Mouse (Mus musculus): ENCODE results near the gene Shank3. TPM values are rescaled to one million over a fixed set of nuclear protein-coding genes. Genes with fewer than 3 reads are reported as not detected.

Gene Shank3
- 10 to 100 TPM; 44.3 to 52.2 TPM for total RNA-seq (2021)
- polyA plus RNA-seq (2012; rRNA removed), result 29.6 and 31.0 TPM in 2 replicates
- long read RNA-seq, partial matches to known transcripts, result 4 of 9 reads
- long read RNA-seq, other reads (novel, unspliced or antisense), result 5 of 9 reads

DNA sequence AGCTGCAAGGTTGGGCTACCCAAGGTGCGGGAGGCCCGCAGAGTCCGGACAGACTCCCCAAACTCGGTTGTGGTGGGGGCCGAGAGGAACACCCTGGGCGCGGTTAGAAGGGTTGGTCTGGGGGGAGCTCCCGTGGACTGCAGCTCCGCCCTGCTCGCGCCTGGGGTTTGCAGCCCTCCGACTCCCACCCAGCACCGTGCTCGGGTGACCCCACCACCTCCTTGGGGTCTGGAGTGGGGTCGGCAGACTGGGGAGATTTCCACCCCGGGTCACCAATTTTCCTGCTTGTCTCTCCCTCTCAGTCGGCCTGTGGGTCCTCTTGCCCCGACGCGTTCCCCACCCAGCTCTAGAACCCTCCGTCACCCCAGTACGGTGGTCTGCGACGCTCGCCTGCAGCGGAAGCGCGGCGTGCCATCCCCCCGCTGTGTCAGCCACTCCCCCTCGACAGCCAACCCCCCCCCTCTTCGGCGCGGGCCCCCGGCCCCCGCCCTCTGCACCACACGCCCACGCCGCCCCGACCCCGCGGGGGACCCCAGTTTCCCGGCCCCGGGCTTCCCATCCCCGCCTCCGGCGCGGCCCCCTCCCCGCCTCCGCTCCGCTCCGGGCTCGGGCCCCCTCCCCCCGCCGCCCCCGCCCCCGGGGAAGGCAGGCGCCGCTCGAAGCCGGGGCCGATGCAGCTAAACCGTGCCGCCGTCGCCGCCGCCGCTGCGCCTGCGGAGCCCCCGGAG is at the start of gene Shank3:
Gene Shank3 (plus strand): TSS at position 663 of the 728 bp plus-strand sequence.
- Histone ChIP-seq H3K27me3 (ENCODE audit: control insufficient read depth, insufficient read depth, low read length) (peaks cover 3% of the 10 kb centered on the region; the same call in 1 of the 2 replicates), H3K79me2 (replicated peaks; ENCODE audit: control insufficient read depth, insufficient read depth, low read length) (peaks cover 2% of the 10 kb centered on the region; the same call in 1 of the 2 replicates), H3K36me3 (ENCODE audit: control insufficient read depth, insufficient read depth, low read length) (peaks cover 4% of the 10 kb centered on the region; the same call in 1 of the 2 replicates), H3K4me3 (peak within 1 kb of the TSS; percentile 76), H3K27ac (peak within 1 kb of the TSS; percentile 91), H3K4me1 (ENCODE audit: control insufficient read depth, insufficient read depth, low read length) (peaks cover 20% of the 10 kb centered on the region), H3K9ac (ENCODE audit: low read depth, low read length) (peak within 1 kb of the TSS; percentile 81)
- WGBS, result under 1% methylated on average over 56 of the region's 72 CpGs
- DNase-seq, result peak; percentile 34 to 61
- TF ChIP-seq POLR2A (IDR thresholded peaks at IDR 0.05; ENCODE audit: insufficient read depth, low read depth, low read length), result no peak
- TF ChIP-seq CTCF (IDR thresholded peaks at IDR 0.05), result no peak
- TF ChIP-seq EP300 (IDR thresholded peaks at IDR 0.05; ENCODE audit: insufficient read depth, low read depth, low read length), result no peak
- intact Hi-C loops (cut with DNase I), result no loop called here

DNA sequence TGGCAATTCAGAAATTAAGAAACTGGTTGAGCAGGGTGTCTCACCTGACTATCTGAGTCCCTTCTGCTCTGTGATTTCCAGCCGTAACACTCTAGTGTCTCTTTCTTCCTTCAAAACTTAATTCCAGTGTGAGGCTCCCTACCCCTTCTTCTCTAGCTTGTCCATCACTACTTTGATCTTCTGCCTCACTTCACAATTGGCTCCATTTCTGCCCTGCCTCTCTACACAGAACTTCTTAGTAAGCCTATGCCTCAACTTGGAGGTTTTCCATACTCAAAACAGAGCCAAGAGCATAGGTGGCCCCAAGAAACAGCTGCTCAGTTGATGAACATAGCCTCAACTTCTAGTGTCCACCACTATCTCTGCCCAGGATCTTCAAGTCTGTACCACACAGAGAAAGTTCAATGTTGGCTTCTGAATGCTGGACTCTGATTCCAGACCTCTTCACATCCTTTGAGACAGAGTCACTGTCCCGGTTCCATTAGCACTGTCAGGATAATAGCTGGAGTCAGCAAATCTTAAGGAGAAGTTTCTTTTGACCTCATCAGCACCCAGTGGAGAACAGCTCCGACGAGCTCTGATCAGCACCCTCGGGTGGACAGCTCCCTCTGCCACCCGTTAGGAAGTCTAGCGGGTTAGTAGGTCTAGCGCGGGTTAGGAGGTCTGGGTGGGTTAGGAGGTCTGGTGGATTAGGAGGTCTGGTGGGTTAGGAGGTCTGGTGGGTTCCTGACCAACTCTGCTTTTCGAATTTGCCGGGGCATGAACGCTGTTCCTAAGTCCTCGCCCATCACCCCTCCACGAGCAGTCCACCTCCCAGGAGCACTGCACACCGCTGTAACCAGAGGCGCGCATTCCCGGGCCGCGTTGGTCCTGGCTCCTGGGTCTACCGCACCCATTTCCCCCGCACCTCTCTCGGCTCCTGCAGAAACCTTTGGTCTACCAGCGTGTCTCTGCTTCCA is 46.2 kb upstream of the Shank3 start:
- intact Hi-C loops (cut with DNase I), result no loop called here
- peaks cover 6% of the 10 kb centered on the region; the same call in 1 of the 2 replicates for H3K27me3 ChIP-seq (ENCODE audit: control insufficient read depth, insufficient read depth, low read length)
- WGBS, result 6% methylated on average over 24 of the region's 24 CpGs
- 0 out of 2 replicates have a peak, but pooled peaks have one; percentile 21 for TF ChIP-seq EP300 (IDR thresholded peaks at IDR 0.05; ENCODE audit: insufficient read depth, low read depth, low read length)
- TF ChIP-seq CTCF (IDR thresholded peaks at IDR 0.05), result no peak
- H3K36me3 ChIP-seq (ENCODE audit: control insufficient read depth, insufficient read depth, low read length), result no peaks in the 10 kb centered on the region
- H3K4me3 ChIP-seq, result no peak overlapping the region
- H3K79me2 ChIP-seq (replicated peaks; ENCODE audit: control insufficient read depth, insufficient read depth, low read length), result no peaks in the 10 kb centered on the region
- no peak overlapping the region for H3K27ac ChIP-seq
- no peaks in the 10 kb centered on the region for H3K4me1 ChIP-seq (ENCODE audit: control insufficient read depth, insufficient read depth, low read length)
- no peak overlapping the region for H3K9ac ChIP-seq (ENCODE audit: low read depth, low read length)
- DNase-seq, result peak; percentile 51 to 75

DNA sequence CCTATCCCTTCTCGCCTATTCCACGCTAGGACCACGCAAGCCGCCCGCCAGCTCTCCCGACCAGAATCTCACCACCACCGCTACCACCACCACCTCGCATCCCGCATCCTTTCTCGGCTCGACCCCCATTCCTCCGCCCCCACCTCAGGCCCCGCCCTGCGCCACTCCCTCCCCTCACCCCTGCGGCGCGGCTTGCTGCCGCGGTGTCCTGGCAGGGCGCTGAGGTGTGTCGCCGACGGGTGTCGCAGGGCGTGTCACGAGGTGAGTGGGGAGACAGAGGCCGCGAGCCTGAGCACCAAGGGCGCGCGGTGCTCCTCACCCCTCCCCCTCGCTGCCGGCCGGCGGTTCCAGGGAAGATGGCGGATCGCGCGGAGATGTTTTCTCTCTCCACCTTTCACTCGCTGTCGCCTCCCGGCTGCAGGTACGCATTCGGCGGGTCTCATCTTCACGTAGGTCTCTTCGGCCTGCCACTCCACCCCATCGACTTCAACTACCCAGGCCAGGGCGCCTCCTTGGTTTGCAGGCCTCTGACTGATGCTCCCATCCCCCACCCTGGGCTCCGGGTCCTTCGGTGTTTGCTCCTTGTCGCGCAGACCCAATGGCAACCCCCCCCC is 45.5 kb upstream of the Shank3 start, which contains the start of gene Mapk8ip2:
Gene Mapk8ip2 (plus strand): TSS at position 49 of the 614 bp plus-strand sequence.
- no peaks in the 10 kb centered on the region for H3K36me3 ChIP-seq (ENCODE audit: control insufficient read depth, insufficient read depth, low read length)
- no peaks in the 10 kb centered on the region for H3K4me1 ChIP-seq (ENCODE audit: control insufficient read depth, insufficient read depth, low read length)
- no peak for DNase-seq
- 1% methylated on average over 53 of the region's 53 CpGs for WGBS
- H3K27ac ChIP-seq, result no peak within 1 kb of the TSS
- intact Hi-C loops (cut with DNase I), result no loop called here
- H3K9ac ChIP-seq (ENCODE audit: low read depth, low read length), result no peak within 1 kb of the TSS
- TF ChIP-seq EP300 (IDR thresholded peaks at IDR 0.05; ENCODE audit: insufficient read depth, low read depth, low read length), result no peak
- no peak for TF ChIP-seq CTCF (IDR thresholded peaks at IDR 0.05)
- no peak for TF ChIP-seq POLR2A (IDR thresholded peaks at IDR 0.05; ENCODE audit: insufficient read depth, low read depth, low read length)
- H3K27me3 ChIP-seq (ENCODE audit: control insufficient read depth, insufficient read depth, low read length), result peaks cover 6% of the 10 kb centered on the region; the same call in 1 of the 2 replicates
- H3K79me2 ChIP-seq (replicated peaks; ENCODE audit: control insufficient read depth, insufficient read depth, low read length), result no peaks in the 10 kb centered on the region
- H3K4me3 ChIP-seq, result peak within 1 kb of the TSS; percentile 14; the same call in 1 of the 2 replicates

DNA sequence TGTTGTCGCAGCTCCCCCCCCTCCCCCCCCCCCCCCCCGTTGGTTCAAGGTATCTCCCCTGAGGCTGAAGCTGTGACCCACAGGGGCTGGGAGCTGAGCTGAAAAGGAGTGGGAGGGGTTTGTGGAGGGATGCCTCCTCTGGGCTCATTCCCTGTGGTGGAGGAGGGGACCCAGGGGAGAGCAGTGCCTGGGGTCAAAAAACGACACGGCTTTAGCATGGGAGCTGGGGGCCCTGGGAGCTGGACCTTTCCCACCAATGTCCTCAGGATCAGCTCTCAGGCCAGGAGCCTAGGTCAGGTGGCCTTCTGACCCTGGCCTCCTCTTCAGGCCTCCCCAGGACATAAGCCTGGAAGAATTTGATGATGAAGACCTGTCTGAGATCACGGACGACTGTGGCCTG is 44.6 kb upstream of the Shank3 start:
- Histone ChIP-seq H3K9ac (ENCODE audit: low read depth, low read length) (no peak overlapping the region), H3K4me1 (ENCODE audit: control insufficient read depth, insufficient read depth, low read length) (no peaks in the 10 kb centered on the region), H3K27ac (no peak overlapping the region), H3K4me3 (no peak overlapping the region), H3K79me2 (replicated peaks; ENCODE audit: control insufficient read depth, insufficient read depth, low read length) (no peaks in the 10 kb centered on the region), H3K36me3 (ENCODE audit: control insufficient read depth, insufficient read depth, low read length) (no peaks in the 10 kb centered on the region), H3K27me3 (ENCODE audit: control insufficient read depth, insufficient read depth, low read length) (peaks cover 6% of the 10 kb centered on the region; the same call in 1 of the 2 replicates)
- TF ChIP-seq CTCF (IDR thresholded peaks at IDR 0.05) (no peak), POLR2A (IDR thresholded peaks at IDR 0.05; ENCODE audit: insufficient read depth, low read depth, low read length) (no peak), EP300 (IDR thresholded peaks at IDR 0.05; ENCODE audit: insufficient read depth, low read depth, low read length) (no peak)
- WGBS, result 23% methylated on average over 5 of the region's 6 CpGs
- no peak for DNase-seq
- intact Hi-C loops (cut with DNase I), result no loop called here

DNA sequence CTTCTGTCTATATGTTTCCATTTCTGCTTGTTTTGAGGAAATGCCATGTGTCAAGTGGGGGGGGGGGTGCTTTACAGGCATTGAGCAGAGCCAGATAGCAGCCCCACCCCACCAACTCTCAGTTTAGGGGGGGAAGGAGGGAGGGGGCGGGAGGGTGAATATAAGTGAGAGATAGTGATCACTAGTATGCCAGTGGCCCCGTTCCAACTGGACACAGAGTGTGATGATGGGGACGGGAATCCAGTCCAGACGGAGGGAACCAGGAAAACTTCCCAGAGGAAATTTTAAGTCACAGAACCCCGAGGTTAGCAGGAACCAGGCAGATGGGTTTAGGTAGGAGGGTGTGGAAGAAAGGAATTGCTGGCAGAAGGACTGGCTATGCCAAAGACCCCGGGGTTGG is 43.8 kb upstream of the Shank3 start:
- 45% methylated on average over 6 of the region's 6 CpGs for WGBS
- intact Hi-C loops (cut with DNase I), result no loop called here
- Histone ChIP-seq H3K27ac (no peak overlapping the region), H3K9ac (ENCODE audit: low read depth, low read length) (no peak overlapping the region), H3K4me3 (no peak overlapping the region), H3K4me1 (ENCODE audit: control insufficient read depth, insufficient read depth, low read length) (no peaks in the 10 kb centered on the region), H3K79me2 (replicated peaks; ENCODE audit: control insufficient read depth, insufficient read depth, low read length) (no peaks in the 10 kb centered on the region), H3K36me3 (ENCODE audit: control insufficient read depth, insufficient read depth, low read length) (no peaks in the 10 kb centered on the region), H3K27me3 (ENCODE audit: control insufficient read depth, insufficient read depth, low read length) (peaks cover 6% of the 10 kb centered on the region; the same call in 1 of the 2 replicates)
- TF ChIP-seq EP300 (IDR thresholded peaks at IDR 0.05; ENCODE audit: insufficient read depth, low read depth, low read length) (no peak), POLR2A (IDR thresholded peaks at IDR 0.05; ENCODE audit: insufficient read depth, low read depth, low read length) (no peak), CTCF (IDR thresholded peaks at IDR 0.05) (no peak)
- no peak for DNase-seq
